Mouse (Mus musculus): ENCODE data around the gene 1700012B09Rik. TPM values are rescaled to one million over a fixed set of nuclear protein-coding genes. Genes with fewer than 3 reads are reported as not detected.

Gene 1700012B09Rik
- polyA plus RNA-seq, 1 experiment from 2014 or later, result not detected

- Histone ChIP-seq H3K27ac (ENCODE audit: low read depth) (no peak overlapping the region), H3K9me3 (ENCODE audit: low read depth, low read length) (no peaks in the 10 kb centered on the region), H3K4me1 (ENCODE audit: insufficient read depth) (no peaks in the 10 kb centered on the region), H3K27me3 (ENCODE audit: insufficient read depth, low read length) (no peaks in the 10 kb centered on the region), H3K36me3 (ENCODE audit: insufficient read depth) (peaks cover 30% of the 10 kb centered on the region), H3K4me3 (ENCODE audit: low read depth, low read length) (no peak overlapping the region), H3K4me2 (no peak overlapping the region), H3K9ac (no peak overlapping the region)
- TF ChIP-seq CTCF (IDR thresholded peaks at IDR 0.05; ENCODE audit: low read depth), result no peak
- no peak for ATAC-seq (ENCODE audit: insufficient read depth)
- WGBS, result 40% methylated on average over 13 of the region's 13 CpGs
- DNase-seq, result no peak
Measured at GRCm38 (mm10) chr9:14778341-14778740, 7.5 kb upstream of the 1700012B09Rik start.

- no peaks in the 10 kb centered on the region for H3K36me3 ChIP-seq (ENCODE audit: insufficient read depth)
- WGBS, result 36% methylated on average over 2 of the region's 2 CpGs
- ATAC-seq (ENCODE audit: insufficient read depth) (no peak), DNase-seq (peak; percentile 47)
- no peaks in the 10 kb centered on the region for H3K27me3 ChIP-seq (ENCODE audit: insufficient read depth, low read length)
- no peak overlapping the region for H3K4me2 ChIP-seq
- H3K4me3 ChIP-seq (ENCODE audit: low read depth, low read length), result no peak overlapping the region
- H3K27ac ChIP-seq (ENCODE audit: low read depth), result no peak overlapping the region
- H3K9me3 ChIP-seq (ENCODE audit: low read depth, low read length), result no peaks in the 10 kb centered on the region
- no peaks in the 10 kb centered on the region for H3K4me1 ChIP-seq (ENCODE audit: insufficient read depth)
- H3K9ac ChIP-seq, result no peak overlapping the region
- TF ChIP-seq CTCF (IDR thresholded peaks at IDR 0.05; ENCODE audit: low read depth), result peak; percentile 34; the same call in 1 of the 2 replicates
Measured at GRCm38 (mm10) chr9:14773813-14774212, 3.0 kb upstream of the 1700012B09Rik start.

GRCm38 (mm10) chr9:14772074-14772473, 1.2 kb upstream of the 1700012B09Rik start:
- WGBS, result 85% methylated on average over 2 of the region's 2 CpGs

GRCm38 (mm10) chr9:14769811-14770210, 1.0 kb downstream of the 1700012B09Rik start:
- Histone ChIP-seq H3K4me1 (ENCODE audit: insufficient read depth) (no peaks in the 10 kb centered on the region), H3K27ac (ENCODE audit: low read depth) (no peak overlapping the region), H3K4me3 (ENCODE audit: low read depth, low read length) (no peak overlapping the region), H3K27me3 (ENCODE audit: insufficient read depth, low read length) (no peaks in the 10 kb centered on the region), H3K4me2 (no peak overlapping the region), H3K9me3 (ENCODE audit: low read depth, low read length) (no peaks in the 10 kb centered on the region), H3K36me3 (ENCODE audit: insufficient read depth) (no peaks in the 10 kb centered on the region), H3K9ac (no peak overlapping the region)
- 51% methylated on average over 6 of the region's 6 CpGs for WGBS
- ATAC-seq (ENCODE audit: insufficient read depth) (no peak), DNase-seq (no peak)
- no peak for TF ChIP-seq CTCF (IDR thresholded peaks at IDR 0.05; ENCODE audit: low read depth)

More at GRCm38 (mm10) chr9:14772074-14772473, 1.2 kb upstream of the 1700012B09Rik start:
- H3K9me3 ChIP-seq (ENCODE audit: low read depth, low read length), result no peaks in the 10 kb centered on the region
- H3K27ac ChIP-seq (ENCODE audit: low read depth), result no peak overlapping the region
- DNase-seq (no peak), ATAC-seq (ENCODE audit: insufficient read depth) (no peak)
- H3K27me3 ChIP-seq (ENCODE audit: insufficient read depth, low read length), result no peaks in the 10 kb centered on the region
- no peak for TF ChIP-seq CTCF (IDR thresholded peaks at IDR 0.05; ENCODE audit: low read depth)
- no peaks in the 10 kb centered on the region for H3K36me3 ChIP-seq (ENCODE audit: insufficient read depth)
- H3K4me2 ChIP-seq, result no peak overlapping the region
- H3K4me1 ChIP-seq (ENCODE audit: insufficient read depth), result no peaks in the 10 kb centered on the region
- H3K9ac ChIP-seq, result no peak overlapping the region
- no peak overlapping the region for H3K4me3 ChIP-seq (ENCODE audit: low read depth, low read length)

GRCm38 (mm10) chr9:14764765-14765164, 6.1 kb downstream of the 1700012B09Rik start:
- H3K27me3 ChIP-seq (ENCODE audit: insufficient read depth, low read length), result no peaks in the 10 kb centered on the region
- H3K9me3 ChIP-seq (ENCODE audit: low read depth, low read length), result no peaks in the 10 kb centered on the region
- H3K36me3 ChIP-seq (ENCODE audit: insufficient read depth), result no peaks in the 10 kb centered on the region
- peak; percentile 74 for TF ChIP-seq CTCF (IDR thresholded peaks at IDR 0.05; ENCODE audit: low read depth)
- no peak overlapping the region for H3K9ac ChIP-seq
- peak; percentile 86 for DNase-seq
- H3K4me1 ChIP-seq (ENCODE audit: insufficient read depth), result no peaks in the 10 kb centered on the region
- no peak overlapping the region for H3K27ac ChIP-seq (ENCODE audit: low read depth)
- no peak overlapping the region for H3K4me3 ChIP-seq (ENCODE audit: low read depth, low read length)
- H3K4me2 ChIP-seq, result no peak overlapping the region
- peak; percentile 49; the same call in 1 of the 2 replicates for ATAC-seq (ENCODE audit: insufficient read depth)
- WGBS, result 20% methylated on average over 7 of the region's 7 CpGs

GRCm38 (mm10) chr9:14759261-14759660, 11.6 kb downstream of the 1700012B09Rik start:
- Histone ChIP-seq H3K27me3 (ENCODE audit: insufficient read depth, low read length) (no peaks in the 10 kb centered on the region), H3K36me3 (ENCODE audit: insufficient read depth) (no peaks in the 10 kb centered on the region), H3K9ac (no peak overlapping the region), H3K4me1 (ENCODE audit: insufficient read depth) (no peaks in the 10 kb centered on the region), H3K9me3 (ENCODE audit: low read depth, low read length) (no peaks in the 10 kb centered on the region), H3K27ac (ENCODE audit: low read depth) (no peak overlapping the region), H3K4me2 (no peak overlapping the region), H3K4me3 (ENCODE audit: low read depth, low read length) (no peak overlapping the region)
- no peak for TF ChIP-seq CTCF (IDR thresholded peaks at IDR 0.05; ENCODE audit: low read depth)
- no peak for DNase-seq
- ATAC-seq (ENCODE audit: insufficient read depth), result no peak

- Histone ChIP-seq H3K4me1 (ENCODE audit: insufficient read depth) (no peaks in the 10 kb centered on the region), H3K36me3 (ENCODE audit: insufficient read depth) (no peaks in the 10 kb centered on the region), H3K9ac (no peak overlapping the region), H3K4me2 (no peak overlapping the region), H3K4me3 (ENCODE audit: low read depth, low read length) (no peak overlapping the region), H3K27me3 (ENCODE audit: insufficient read depth, low read length) (no peaks in the 10 kb centered on the region), H3K27ac (ENCODE audit: low read depth) (no peak overlapping the region), H3K9me3 (ENCODE audit: low read depth, low read length) (no peaks in the 10 kb centered on the region)
- no peak for TF ChIP-seq CTCF (IDR thresholded peaks at IDR 0.05; ENCODE audit: low read depth)
- DNase-seq (no peak), ATAC-seq (ENCODE audit: insufficient read depth) (no peak)
- WGBS, result 56% methylated on average over 7 of the region's 7 CpGs
Measured at GRCm38 (mm10) chr9:14758590-14758989, 12.2 kb downstream of the 1700012B09Rik start.

GRCm38 (mm10) chr9:14754469-14754868, 16.4 kb downstream of the 1700012B09Rik start:
- Histone ChIP-seq H3K9ac (no peak overlapping the region), H3K9me3 (ENCODE audit: low read depth, low read length) (no peaks in the 10 kb centered on the region), H3K4me1 (ENCODE audit: insufficient read depth) (0 out of 2 replicates have a peak, but pooled peaks cover 6% of the 10 kb centered on the region), H3K4me3 (ENCODE audit: low read depth, low read length) (no peak overlapping the region), H3K27me3 (ENCODE audit: insufficient read depth, low read length) (peaks cover 8% of the 10 kb centered on the region; the same call in 1 of the 2 replicates), H3K27ac (ENCODE audit: low read depth) (no peak overlapping the region), H3K4me2 (no peak overlapping the region), H3K36me3 (ENCODE audit: insufficient read depth) (no peaks in the 10 kb centered on the region)
- DNase-seq (no peak), ATAC-seq (ENCODE audit: insufficient read depth) (no peak)
- TF ChIP-seq CTCF (IDR thresholded peaks at IDR 0.05; ENCODE audit: low read depth), result no peak
- 73% methylated on average over 3 of the region's 3 CpGs for WGBS

Measured in lung, embryonic 14.5 days (tissue).